Mouse (Mus musculus) bone marrow, adult 2 months (tissue): Measurements from ENCODE around the gene Chst4.

Source experiments
- CTCF ChIP-seq: fragments of 200-500 bp; IDR thresholded peaks from 2 replicates; pipeline ENCODE4 v1.5.1; 2011; ENCODE audit warnings: low read length, control low read depth; ENCODE audit not compliant: control insufficient read depth, insufficient read depth
- POLR2A ChIP-seq: fragments of 200-500 bp; IDR thresholded peaks from 2 replicates; pipeline ENCODE4 v1.6.1; 2011; ENCODE audit warnings: low read depth, mild to moderate bottlenecking, control low read depth, low read length, borderline replicate concordance; ENCODE audit not compliant: control insufficient read depth

- no peak for TF ChIP-seq CTCF
- TF ChIP-seq POLR2A, result no peak
These were observed 324 bp downstream of the Chst4 start for GRCm38 (mm10) chr8:110039216-110039615.
